Mouse (Mus musculus) cerebellum, adult 11 months (tissue): ENCODE measurements around the gene Gm7137.
A peak's percentile ranks its signal among the peaks of the same experiment; 100 is the strongest.
"Not testable (repeated sequence)": the region's sequence is repeated elsewhere in the genome, so short reads cannot be mapped to it uniquely, and the experiment has no call there.

Source experiments
- DNase-seq: peaks from one replicate; pipeline ENCODE4 v3.0.0; 2022

Gm7137 gene

GRCm38 (mm10) chr10:77750686-77751085 is 37.3 kb downstream of the Gm7137 start:
- peak; percentile 12 for DNase-seq

- not testable (repeated sequence) for DNase-seq
Observed at GRCm38 (mm10) chr10:77741924-77742688, 45.9 kb downstream of the Gm7137 start, which contains the start of gene Gm18596. Gene Gm18596 (minus strand): TSS chr10:77742638.

- DNase-seq, result no peak
Observed at GRCm38 (mm10) chr10:77738929-77739328, 49.1 kb downstream of the Gm7137 start.
